Mouse (Mus musculus): Measurements from ENCODE around the gene Olfr633. TPM values are rescaled to one million over a fixed set of nuclear protein-coding genes. Genes with fewer than 3 reads are reported as not detected.
"Not testable (repeated sequence)": the region's sequence is repeated elsewhere in the genome, so short reads cannot be mapped to it uniquely, and the experiment has no call there.

The Olfr633 gene
- polyA plus RNA-seq (2015; fragmentation: Nextera tagmentation; extraction: Ambion mirVana), result not detected in 2 replicates

- Histone ChIP-seq H3K4me2 (no peak within 1 kb of the TSS), H3K9me3 (replicated peaks) (no peaks in the 10 kb centered on the region), H3K27me3 (no peaks in the 10 kb centered on the region), H3K4me3 (replicated peaks) (no peak within 1 kb of the TSS), H3K9ac (no peak within 1 kb of the TSS), H3K27ac (no peak within 1 kb of the TSS), H3K36me3 (no peaks in the 10 kb centered on the region), H3K4me1 (replicated peaks) (peaks cover 7% of the 10 kb centered on the region)
- DNase-seq, result no peak
- ATAC-seq (ENCODE audit: low read depth), result no peak
Observed at GRCm38 (mm10) chr7:103944137-103944536, at the start of gene Olfr633. Gene Olfr633, plus strand, starts transcription at chr7:103944437.

- Histone ChIP-seq H3K27ac (no peak within 1 kb of the TSS), H3K4me1 (replicated peaks) (peaks cover 7% of the 10 kb centered on the region), H3K36me3 (no peaks in the 10 kb centered on the region), H3K4me3 (replicated peaks) (no peak within 1 kb of the TSS), H3K9ac (no peak within 1 kb of the TSS), H3K27me3 (peaks cover 17% of the 10 kb centered on the region), H3K9me3 (replicated peaks) (no peaks in the 10 kb centered on the region), H3K4me2 (no peak within 1 kb of the TSS)
- no peak for DNase-seq
- 67% methylated on average over 2 of the region's 2 CpGs for WGBS (ENCODE audit: insufficient replicate concordance)
- no peak for ATAC-seq (ENCODE audit: low read depth)
Observed at GRCm38 (mm10) chr7:103903187-103903586, 41.0 kb upstream of the Olfr633 start, which contains the start of gene Olfr65. Gene Olfr65, plus strand, starts transcription at chr7:103903487.

GRCm38 (mm10) chr7:103910047-103910446 is 34.2 kb upstream of the Olfr633 start:
- H3K36me3 ChIP-seq, result no peaks in the 10 kb centered on the region
- peak overlapping the region; percentile 45 for H3K4me2 ChIP-seq
- peaks cover 65% of the 10 kb centered on the region for H3K4me1 ChIP-seq (replicated peaks)
- peak overlapping the region; percentile 65 for H3K9ac ChIP-seq
- H3K9me3 ChIP-seq (replicated peaks), result no peaks in the 10 kb centered on the region
- WGBS (ENCODE audit: insufficient replicate concordance), result 2% methylated on average over 3 of the region's 3 CpGs
- H3K27me3 ChIP-seq, result no peaks in the 10 kb centered on the region
- ATAC-seq (ENCODE audit: low read depth) (peak; percentile 97), DNase-seq (peak; percentile 83)
- H3K4me3 ChIP-seq (replicated peaks), result no peak overlapping the region
- peak overlapping the region; percentile 94 for H3K27ac ChIP-seq

- peak overlapping the region; percentile 65 for H3K9ac ChIP-seq
- peaks cover 75% of the 10 kb centered on the region for H3K4me1 ChIP-seq (replicated peaks)
- peak overlapping the region; percentile 94 for H3K27ac ChIP-seq
- H3K36me3 ChIP-seq, result no peaks in the 10 kb centered on the region
- ATAC-seq (ENCODE audit: low read depth), result peak; percentile 25
- H3K27me3 ChIP-seq, result no peaks in the 10 kb centered on the region
- no peak overlapping the region for H3K4me3 ChIP-seq (replicated peaks)
- H3K9me3 ChIP-seq (replicated peaks), result no peaks in the 10 kb centered on the region
- WGBS (ENCODE audit: insufficient replicate concordance), result 25% methylated on average over 8 of the region's 8 CpGs
- peak; percentile 38 for DNase-seq
- peak overlapping the region; percentile 33 for H3K4me2 ChIP-seq
Observed at GRCm38 (mm10) chr7:103912969-103913511, 31.2 kb upstream of the Olfr633 start.

- Histone ChIP-seq H3K4me1 (replicated peaks) (peaks cover 55% of the 10 kb centered on the region), H3K27me3 (no peaks in the 10 kb centered on the region), H3K9me3 (replicated peaks) (no peaks in the 10 kb centered on the region), H3K4me3 (replicated peaks) (no peak overlapping the region), H3K4me2 (peak overlapping the region; percentile 52), H3K27ac (peak overlapping the region; percentile 94), H3K36me3 (no peaks in the 10 kb centered on the region), H3K9ac (peak overlapping the region; percentile 70)
- ATAC-seq (ENCODE audit: low read depth) (peak; percentile 96), DNase-seq (no peak)
Observed at GRCm38 (mm10) chr7:103915338-103915737, 28.9 kb upstream of the Olfr633 start.

GRCm38 (mm10) chr7:103928525-103928924 is 15.7 kb upstream of the Olfr633 start, which contains the start of gene Olfr631:
Gene Olfr631, plus strand, starts transcription at chr7:103928825.
- Histone ChIP-seq H3K36me3 (no peaks in the 10 kb centered on the region), H3K4me1 (replicated peaks) (no peaks in the 10 kb centered on the region), H3K9ac (no peak within 1 kb of the TSS), H3K27me3 (no peaks in the 10 kb centered on the region), H3K27ac (no peak within 1 kb of the TSS), H3K4me3 (replicated peaks) (no peak within 1 kb of the TSS), H3K4me2 (no peak within 1 kb of the TSS), H3K9me3 (replicated peaks) (no peaks in the 10 kb centered on the region)
- ATAC-seq (ENCODE audit: low read depth) (no peak), DNase-seq (no peak)

GRCm38 (mm10) chr7:103934264-103934663 is 10.0 kb upstream of the Olfr633 start, which contains the start of gene Olfr632:
Gene Olfr632, plus strand, starts transcription at chr7:103934347.
- Histone ChIP-seq H3K27me3 (peaks cover 6% of the 10 kb centered on the region; the same call in 1 of the 2 replicates), H3K4me1 (replicated peaks) (peaks cover 4% of the 10 kb centered on the region), H3K27ac (no peak within 1 kb of the TSS), H3K9me3 (replicated peaks) (no peaks in the 10 kb centered on the region), H3K36me3 (no peaks in the 10 kb centered on the region), H3K9ac (0 out of 2 replicates have a peak within 1 kb of the TSS, but pooled peaks have one; percentile 2), H3K4me2 (no peak within 1 kb of the TSS), H3K4me3 (replicated peaks) (no peak within 1 kb of the TSS)
- ATAC-seq (ENCODE audit: low read depth) (peak; percentile 67), DNase-seq (no peak)
- WGBS (ENCODE audit: insufficient replicate concordance), result 26% methylated on average over 2 of the region's 2 CpGs

GRCm38 (mm10) chr7:103942730-103943129 is 1.5 kb upstream of the Olfr633 start:
- H3K4me2 ChIP-seq, result peak overlapping the region; percentile 20
- ATAC-seq (ENCODE audit: low read depth) (peak; percentile 80), DNase-seq (peak; percentile 65)
- H3K36me3 ChIP-seq, result no peaks in the 10 kb centered on the region
- H3K27me3 ChIP-seq, result peaks cover 4% of the 10 kb centered on the region; the same call in 1 of the 2 replicates
- peak overlapping the region; percentile 83 for H3K27ac ChIP-seq
- 11% methylated on average over 2 of the region's 2 CpGs for WGBS (ENCODE audit: insufficient replicate concordance)
- H3K4me1 ChIP-seq (replicated peaks), result peaks cover 7% of the 10 kb centered on the region
- no peaks in the 10 kb centered on the region for H3K9me3 ChIP-seq (replicated peaks)
- peak overlapping the region; percentile 67 for H3K9ac ChIP-seq
- no peak overlapping the region for H3K4me3 ChIP-seq (replicated peaks)

- H3K9ac ChIP-seq; H3K4me3 ChIP-seq (replicated peaks); H3K4me2 ChIP-seq; H3K9me3 ChIP-seq (replicated peaks); H3K36me3 ChIP-seq; H3K27me3 ChIP-seq; H3K27ac ChIP-seq; DNase-seq; H3K4me1 ChIP-seq (replicated peaks); ATAC-seq (ENCODE audit: low read depth): not testable (repeated sequence)
- whole genome bisulfite sequencing (ENCODE audit: insufficient replicate concordance), result 87% methylated on average over 22 of the region's 22 CpGs
Observed at GRCm38 (mm10) chr7:103966873-103967272, 22.6 kb downstream of the Olfr633 start.

- 68% methylated on average over 1 of the region's 1 CpGs for WGBS (ENCODE audit: insufficient replicate concordance)
- Histone ChIP-seq H3K9ac (no peak within 1 kb of the TSS), H3K4me3 (replicated peaks) (no peak within 1 kb of the TSS), H3K9me3 (replicated peaks) (no peaks in the 10 kb centered on the region), H3K27ac (no peak within 1 kb of the TSS), H3K36me3 (no peaks in the 10 kb centered on the region), H3K27me3 (no peaks in the 10 kb centered on the region), H3K4me2 (no peak within 1 kb of the TSS), H3K4me1 (replicated peaks) (no peaks in the 10 kb centered on the region)
- no peak for ATAC-seq (ENCODE audit: low read depth)
- no peak for DNase-seq
Observed at GRCm38 (mm10) chr7:103970852-103971251, 26.6 kb downstream of the Olfr633 start, which contains the start of gene Olfr635. Gene Olfr635, plus strand, starts transcription at chr7:103971152.

GRCm38 (mm10) chr7:103971782-103972181 is 27.5 kb downstream of the Olfr633 start:
- Histone ChIP-seq H3K36me3 (no peaks in the 10 kb centered on the region), H3K27ac (no peak overlapping the region), H3K27me3 (no peaks in the 10 kb centered on the region), H3K4me2 (no peak overlapping the region), H3K9ac (no peak overlapping the region), H3K4me3 (replicated peaks) (no peak overlapping the region), H3K4me1 (replicated peaks) (no peaks in the 10 kb centered on the region), H3K9me3 (replicated peaks) (no peaks in the 10 kb centered on the region)
- ATAC-seq (ENCODE audit: low read depth) (no peak), DNase-seq (no peak)
- 20% methylated on average over 1 of the region's 1 CpGs for WGBS (ENCODE audit: insufficient replicate concordance)

GRCm38 (mm10) chr7:103998446-103998845 is 54.2 kb downstream of the Olfr633 start, which contains the start of gene Olfr638:
Gene Olfr638, plus strand, starts transcription at chr7:103998746.
- no peaks in the 10 kb centered on the region for H3K36me3 ChIP-seq
- H3K4me1 ChIP-seq (replicated peaks), result no peaks in the 10 kb centered on the region
- ATAC-seq (ENCODE audit: low read depth) (no peak), DNase-seq (no peak)
- H3K9me3 ChIP-seq (replicated peaks), result no peaks in the 10 kb centered on the region
- no peak within 1 kb of the TSS for H3K4me3 ChIP-seq (replicated peaks)
- no peak within 1 kb of the TSS for H3K9ac ChIP-seq
- no peak within 1 kb of the TSS for H3K4me2 ChIP-seq
- no peak within 1 kb of the TSS for H3K27ac ChIP-seq
- H3K27me3 ChIP-seq, result no peaks in the 10 kb centered on the region

Measured in liver, embryonic 13.5 days (tissue).